Mouse (Mus musculus): Measurements from ENCODE around the gene Rap1a. TPM values are rescaled to one million over a fixed set of nuclear protein-coding genes. Genes with fewer than 3 reads are reported as not detected.

The Rap1a gene
- polyA plus RNA-seq, 1 experiment from 2014 or later: 68.1 TPM

DNA sequence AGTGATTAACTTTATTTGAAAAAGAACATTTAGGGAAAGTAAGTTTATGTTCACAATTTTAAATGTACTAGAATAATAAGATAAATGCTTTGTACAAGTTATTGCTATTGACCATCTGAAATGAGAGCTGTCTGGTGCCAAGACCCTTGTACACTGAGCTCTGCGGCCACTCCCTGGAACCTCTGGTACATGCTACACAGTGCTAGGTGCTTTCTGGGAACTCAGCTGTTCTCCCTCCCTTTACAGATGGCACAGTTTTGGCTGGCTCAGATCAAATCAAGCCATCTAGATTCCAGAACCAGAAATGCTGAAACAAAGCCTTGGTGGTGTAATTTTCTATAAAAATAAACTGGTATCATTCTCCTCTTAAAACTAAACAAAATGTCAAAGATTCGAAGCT is 3.7 kb downstream of the Rap1a start:
- Histone ChIP-seq H3K27ac (ENCODE audit: low read depth, low read length) (no peak overlapping the region), H3K9me3 (ENCODE audit: control insufficient read depth, low read length) (no peaks in the 10 kb centered on the region), H3K36me3 (ENCODE audit: control insufficient read depth, insufficient read depth, low read length) (no peaks in the 10 kb centered on the region), H3K4me2 (ENCODE audit: low read depth) (no peak overlapping the region), H3K4me1 (ENCODE audit: control insufficient read depth, insufficient read depth, low read length) (peaks cover 12% of the 10 kb centered on the region), H3K9ac (ENCODE audit: low read length) (no peak overlapping the region), H3K4me3 (ENCODE audit: low read depth, low read length) (no peak overlapping the region), H3K27me3 (ENCODE audit: control insufficient read depth, insufficient read depth, low read length) (no peaks in the 10 kb centered on the region)
- no peak for ATAC-seq (ENCODE audit: insufficient read depth, low FRiP score, low TSS enrichment)
- DNase-seq (ENCODE audit: low spot score): no peak
- 75% methylated on average over 2 of the region's 2 CpGs for WGBS

DNA sequence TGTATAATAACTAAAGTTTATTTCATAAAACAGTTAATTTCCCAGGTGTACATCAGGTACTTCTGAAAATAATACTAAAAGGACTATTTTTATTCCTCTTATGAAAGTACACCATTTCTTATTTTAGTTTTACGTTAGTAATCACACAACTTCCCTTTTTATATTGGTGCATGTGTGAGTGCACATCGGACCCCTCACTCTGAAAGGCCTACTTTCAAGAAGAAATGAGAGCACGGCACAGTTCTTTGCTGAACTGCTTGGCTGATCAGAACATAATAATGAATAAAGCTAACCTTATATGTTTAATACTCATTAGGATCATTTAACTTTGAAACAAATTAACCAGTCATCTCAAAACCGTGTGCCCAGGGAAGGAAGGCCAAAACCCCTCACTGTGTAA is 4.4 kb downstream of the Rap1a start:
- Histone ChIP-seq H3K27ac (ENCODE audit: low read depth, low read length) (no peak overlapping the region), H3K4me2 (ENCODE audit: low read depth) (no peak overlapping the region), H3K27me3 (ENCODE audit: control insufficient read depth, insufficient read depth, low read length) (no peaks in the 10 kb centered on the region), H3K36me3 (ENCODE audit: control insufficient read depth, insufficient read depth, low read length) (no peaks in the 10 kb centered on the region), H3K4me3 (ENCODE audit: low read depth, low read length) (no peak overlapping the region), H3K9me3 (ENCODE audit: control insufficient read depth, low read length) (no peaks in the 10 kb centered on the region), H3K9ac (ENCODE audit: low read length) (no peak overlapping the region), H3K4me1 (ENCODE audit: control insufficient read depth, insufficient read depth, low read length) (peaks cover 12% of the 10 kb centered on the region)
- DNase-seq (ENCODE audit: low spot score): no peak
- no peak for ATAC-seq (ENCODE audit: insufficient read depth, low FRiP score, low TSS enrichment)
- WGBS: 86% methylated on average over 4 of the region's 4 CpGs

DNA sequence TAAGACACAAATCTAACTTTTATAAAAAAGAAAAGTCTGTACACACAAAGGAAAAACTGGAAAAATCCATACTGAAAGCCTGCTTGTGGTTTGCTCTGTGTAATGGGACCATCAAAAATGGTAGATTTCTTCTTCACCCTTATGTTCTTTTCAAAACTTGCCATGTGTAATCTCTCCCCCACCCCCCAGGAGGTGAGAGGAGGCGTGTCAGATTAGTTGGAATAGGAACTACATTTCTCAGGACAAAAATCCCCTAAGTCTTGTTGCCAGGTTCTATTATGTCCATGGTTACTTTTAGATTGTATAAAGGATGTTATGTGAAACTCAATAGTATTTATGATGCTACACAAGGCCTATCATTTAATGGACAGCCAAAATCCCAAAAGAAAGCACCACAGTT is 6.8 kb downstream of the Rap1a start:
- H3K9me3 ChIP-seq (ENCODE audit: control insufficient read depth, low read length): no peaks in the 10 kb centered on the region
- no peak for ATAC-seq (ENCODE audit: insufficient read depth, low FRiP score, low TSS enrichment)
- 77% methylated on average over 1 of the region's 1 CpGs for WGBS

DNA sequence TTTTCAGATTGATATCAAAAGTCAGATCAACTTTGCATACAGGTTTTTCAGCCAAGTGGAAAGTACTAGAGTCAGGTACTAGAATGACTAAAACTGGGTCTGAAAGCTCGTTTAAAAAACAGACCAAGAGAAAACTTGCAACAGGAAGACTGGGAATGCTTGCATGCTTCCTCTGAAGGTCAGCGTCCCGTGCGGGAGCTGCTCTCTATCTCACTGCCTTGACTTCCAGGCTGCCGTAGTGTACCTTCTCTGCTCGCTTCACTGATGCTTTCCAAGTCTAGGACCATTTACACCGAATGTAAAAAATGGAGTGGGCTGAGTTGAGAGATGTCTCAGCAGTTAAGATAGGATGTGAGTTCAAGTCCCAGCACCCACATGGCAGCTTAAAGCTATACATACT is 8.8 kb downstream of the Rap1a start:
- no peak overlapping the region for H3K4me2 ChIP-seq (ENCODE audit: low read depth)
- no peak overlapping the region for H3K4me3 ChIP-seq (ENCODE audit: low read depth, low read length)
- 95% methylated on average over 7 of the region's 7 CpGs for WGBS
- no peak for DNase-seq (ENCODE audit: low spot score)
- no peak for ATAC-seq (ENCODE audit: insufficient read depth, low FRiP score, low TSS enrichment)
- H3K9ac ChIP-seq (ENCODE audit: low read length): no peak overlapping the region
- no peaks in the 10 kb centered on the region for H3K9me3 ChIP-seq (ENCODE audit: control insufficient read depth, low read length)
- H3K4me1 ChIP-seq (ENCODE audit: control insufficient read depth, insufficient read depth, low read length): no peaks in the 10 kb centered on the region
- no peak overlapping the region for H3K27ac ChIP-seq (ENCODE audit: low read depth, low read length)
- H3K36me3 ChIP-seq (ENCODE audit: control insufficient read depth, insufficient read depth, low read length): no peaks in the 10 kb centered on the region
- no peaks in the 10 kb centered on the region for H3K27me3 ChIP-seq (ENCODE audit: control insufficient read depth, insufficient read depth, low read length)

More for the DNA sequence above, 6.8 kb downstream of the Rap1a start:
- no peak overlapping the region for H3K9ac ChIP-seq (ENCODE audit: low read length)
- no peaks in the 10 kb centered on the region for H3K27me3 ChIP-seq (ENCODE audit: control insufficient read depth, insufficient read depth, low read length)
- no peak for DNase-seq (ENCODE audit: low spot score)
- H3K4me2 ChIP-seq (ENCODE audit: low read depth): no peak overlapping the region
- no peak overlapping the region for H3K4me3 ChIP-seq (ENCODE audit: low read depth, low read length)
- H3K36me3 ChIP-seq (ENCODE audit: control insufficient read depth, insufficient read depth, low read length): no peaks in the 10 kb centered on the region
- H3K4me1 ChIP-seq (ENCODE audit: control insufficient read depth, insufficient read depth, low read length): peaks cover 8% of the 10 kb centered on the region
- H3K27ac ChIP-seq (ENCODE audit: low read depth, low read length): no peak overlapping the region

- DNase-seq (ENCODE audit: low spot score) (no peak), ATAC-seq (ENCODE audit: insufficient read depth, low FRiP score, low TSS enrichment) (no peak)
- Histone ChIP-seq H3K27ac (ENCODE audit: low read depth, low read length) (no peak overlapping the region), H3K4me1 (ENCODE audit: control insufficient read depth, insufficient read depth, low read length) (no peaks in the 10 kb centered on the region), H3K36me3 (ENCODE audit: control insufficient read depth, insufficient read depth, low read length) (no peaks in the 10 kb centered on the region), H3K4me3 (ENCODE audit: low read depth, low read length) (no peak overlapping the region), H3K27me3 (ENCODE audit: control insufficient read depth, insufficient read depth, low read length) (no peaks in the 10 kb centered on the region), H3K4me2 (ENCODE audit: low read depth) (no peak overlapping the region), H3K9ac (ENCODE audit: low read length) (no peak overlapping the region), H3K9me3 (ENCODE audit: control insufficient read depth, low read length) (no peaks in the 10 kb centered on the region)
- WGBS: 87% methylated on average over 2 of the region's 2 CpGs
Observed at GRCm38 (mm10) chr3:105791129-105791528, 10.0 kb downstream of the Rap1a start.

DNA sequence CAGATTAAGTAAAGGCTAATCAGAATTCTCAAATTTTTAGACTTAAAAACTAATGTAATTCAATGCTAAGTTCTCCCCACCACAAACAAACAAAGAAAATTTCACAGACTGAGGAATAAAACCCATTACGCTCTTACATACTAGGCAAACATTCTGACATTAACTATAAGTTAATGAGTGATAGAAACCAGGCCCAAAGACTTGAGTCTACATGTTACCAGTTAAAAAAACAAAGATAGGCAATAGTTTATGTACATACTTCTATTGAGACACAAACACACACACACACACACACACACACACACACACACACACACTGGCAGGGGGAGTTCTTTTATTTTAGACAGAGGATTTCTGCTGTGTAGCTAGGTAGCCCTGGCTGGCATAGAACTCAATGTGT is 10.8 kb downstream of the Rap1a start:
- H3K4me2 ChIP-seq (ENCODE audit: low read depth): no peak overlapping the region
- no peak for ATAC-seq (ENCODE audit: insufficient read depth, low FRiP score, low TSS enrichment)
- WGBS: 95% methylated on average over 1 of the region's 1 CpGs
- H3K4me1 ChIP-seq (ENCODE audit: control insufficient read depth, insufficient read depth, low read length): no peaks in the 10 kb centered on the region
- no peak overlapping the region for H3K4me3 ChIP-seq (ENCODE audit: low read depth, low read length)
- no peak overlapping the region for H3K9ac ChIP-seq (ENCODE audit: low read length)
- no peaks in the 10 kb centered on the region for H3K36me3 ChIP-seq (ENCODE audit: control insufficient read depth, insufficient read depth, low read length)
- H3K27ac ChIP-seq (ENCODE audit: low read depth, low read length): no peak overlapping the region
- no peaks in the 10 kb centered on the region for H3K27me3 ChIP-seq (ENCODE audit: control insufficient read depth, insufficient read depth, low read length)
- DNase-seq (ENCODE audit: low spot score): no peak
- H3K9me3 ChIP-seq (ENCODE audit: control insufficient read depth, low read length): no peaks in the 10 kb centered on the region

DNA sequence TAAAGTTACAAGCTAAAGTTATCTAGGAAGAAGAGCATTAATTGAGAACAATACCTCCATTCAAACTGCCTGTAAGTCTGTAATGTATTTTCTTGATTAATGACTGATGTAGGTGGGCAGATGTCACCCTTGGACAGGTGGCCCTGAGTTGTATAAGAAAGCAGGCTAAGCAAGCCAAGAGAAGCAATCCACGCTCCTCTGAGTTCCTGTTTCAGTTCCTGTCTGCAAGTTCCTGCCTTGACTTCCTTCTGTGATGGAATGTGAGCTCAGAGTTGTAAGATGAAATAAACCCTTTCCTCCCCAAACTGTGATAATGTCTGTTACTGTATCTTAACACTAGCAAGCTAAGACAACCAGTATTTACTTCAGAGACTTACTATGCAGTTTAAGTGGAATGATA is 11.4 kb downstream of the Rap1a start:
- no peaks in the 10 kb centered on the region for H3K4me1 ChIP-seq (ENCODE audit: control insufficient read depth, insufficient read depth, low read length)
- DNase-seq (ENCODE audit: low spot score) (no peak), ATAC-seq (ENCODE audit: insufficient read depth, low FRiP score, low TSS enrichment) (no peak)
- H3K9me3 ChIP-seq (ENCODE audit: control insufficient read depth, low read length): no peaks in the 10 kb centered on the region
- H3K36me3 ChIP-seq (ENCODE audit: control insufficient read depth, insufficient read depth, low read length): no peaks in the 10 kb centered on the region
- H3K9ac ChIP-seq (ENCODE audit: low read length): no peak overlapping the region
- H3K27me3 ChIP-seq (ENCODE audit: control insufficient read depth, insufficient read depth, low read length): no peaks in the 10 kb centered on the region
- no peak overlapping the region for H3K27ac ChIP-seq (ENCODE audit: low read depth, low read length)
- H3K4me2 ChIP-seq (ENCODE audit: low read depth): no peak overlapping the region
- 79% methylated on average over 1 of the region's 1 CpGs for WGBS
- H3K4me3 ChIP-seq (ENCODE audit: low read depth, low read length): no peak overlapping the region

GRCm38 (mm10) chr3:105787328-105787727 is 13.8 kb downstream of the Rap1a start:
- no peaks in the 10 kb centered on the region for H3K36me3 ChIP-seq (ENCODE audit: control insufficient read depth, insufficient read depth, low read length)
- H3K4me2 ChIP-seq (ENCODE audit: low read depth): no peak overlapping the region
- no peaks in the 10 kb centered on the region for H3K9me3 ChIP-seq (ENCODE audit: control insufficient read depth, low read length)
- H3K4me1 ChIP-seq (ENCODE audit: control insufficient read depth, insufficient read depth, low read length): no peaks in the 10 kb centered on the region
- DNase-seq (ENCODE audit: low spot score) (no peak), ATAC-seq (ENCODE audit: insufficient read depth, low FRiP score, low TSS enrichment) (no peak)
- WGBS: 95% methylated on average over 3 of the region's 3 CpGs
- no peak overlapping the region for H3K27ac ChIP-seq (ENCODE audit: low read depth, low read length)
- no peaks in the 10 kb centered on the region for H3K27me3 ChIP-seq (ENCODE audit: control insufficient read depth, insufficient read depth, low read length)
- no peak overlapping the region for H3K9ac ChIP-seq (ENCODE audit: low read length)
- H3K4me3 ChIP-seq (ENCODE audit: low read depth, low read length): no peak overlapping the region

- Histone ChIP-seq H3K9me3 (ENCODE audit: control insufficient read depth, low read length) (no peaks in the 10 kb centered on the region), H3K27ac (ENCODE audit: low read depth, low read length) (no peak overlapping the region), H3K4me1 (ENCODE audit: control insufficient read depth, insufficient read depth, low read length) (no peaks in the 10 kb centered on the region), H3K9ac (ENCODE audit: low read length) (no peak overlapping the region), H3K4me2 (ENCODE audit: low read depth) (no peak overlapping the region), H3K4me3 (ENCODE audit: low read depth, low read length) (no peak overlapping the region), H3K36me3 (ENCODE audit: control insufficient read depth, insufficient read depth, low read length) (no peaks in the 10 kb centered on the region), H3K27me3 (ENCODE audit: control insufficient read depth, insufficient read depth, low read length) (no peaks in the 10 kb centered on the region)
- ATAC-seq (ENCODE audit: insufficient read depth, low FRiP score, low TSS enrichment): no peak
- no peak for DNase-seq (ENCODE audit: low spot score)
Observed at GRCm38 (mm10) chr3:105785865-105786264, 15.3 kb downstream of the Rap1a start.

Data from neural tube, embryonic 11.5 days (tissue).